30 mouse cellular contexts compared by ENCODE assay signal in the genomic region with DNA sequence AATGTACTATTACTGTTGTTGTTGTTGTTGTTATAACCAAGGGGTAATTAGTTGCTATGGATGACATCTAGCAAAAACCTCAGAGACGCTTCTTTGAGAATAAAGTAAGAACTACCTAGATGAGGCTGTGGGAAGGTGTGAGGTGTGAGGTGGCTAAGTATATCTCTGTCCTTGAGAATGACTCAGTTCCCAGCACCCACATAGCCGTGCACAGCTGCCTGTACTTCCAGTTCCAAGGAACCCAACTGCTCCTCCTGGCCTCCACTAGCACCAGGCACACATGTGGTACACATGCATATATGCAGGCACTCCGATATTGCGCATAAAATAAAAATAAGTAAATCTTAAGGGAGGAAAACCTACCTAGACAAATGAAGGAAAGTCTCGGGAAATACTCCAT. TPM values are rescaled to one million over a fixed set of nuclear protein-coding genes. Genes with fewer than 3 reads are reported as not detected.
DNase-seq lines count a peak whose midpoint lies in the region; ATAC-seq lines count a peak whose summit lies in the region.
"Had no signal": no experiment of that assay in that cellular context is flagged by ENCODE, and none has a peak within 500 bp of the region (broad histone marks: within the 10 kb centered on the region; RNA-seq: fewer than 3 reads in every experiment).

No protein-coding gene starts in this region.

- peaks cover 8% of the 10 kb centered on the region; the same call in 1 of the 2 replicates for H3K4me1 ChIP-seq in intestine, embryonic 15.5 days (replicated peaks)
- H3K4me1 ChIP-seq: embryonic facial prominence, embryonic 15.5 days; forebrain, embryonic 10.5 days; forebrain, embryonic 12.5 days had no signal

- 0 out of 2 replicates have a peak overlapping the region, but pooled peaks have one; percentile 79 for H3K27ac ChIP-seq in macrophage
- H3K27ac ChIP-seq in intestine, embryonic 15.5 days = no peak overlapping the region
- H3K27ac ChIP-seq: embryonic facial prominence, embryonic 13.5 days; embryonic facial prominence, embryonic 15.5 days; forebrain, embryonic 10.5 days; forebrain, embryonic 12.5 days had no signal

- no peak overlapping the region for H3K4me3 ChIP-seq in macrophage (ENCODE audit: inconsistent target)
- H3K4me3 ChIP-seq in intestine, embryonic 15.5 days (replicated peaks) = no peak overlapping the region
- H3K4me3 ChIP-seq: embryonic facial prominence, embryonic 13.5 days; embryonic facial prominence, embryonic 15.5 days; erythroblast, embryonic 14.5 days; forebrain, embryonic 10.5 days; forebrain, embryonic 12.5 days had no signal

- H3K79me2 ChIP-seq in macrophage (ENCODE audit: inconsistent target) = no peaks in the 10 kb centered on the region

- H3K4me2 ChIP-seq in intestine, embryonic 15.5 days (replicated peaks) = no peak overlapping the region
- H3K4me2 ChIP-seq: embryonic facial prominence, embryonic 13.5 days; embryonic facial prominence, embryonic 15.5 days; forebrain, embryonic 12.5 days had no signal

- H3K9me3 ChIP-seq in intestine, embryonic 15.5 days = no peaks in the 10 kb centered on the region
- H3K9me3 ChIP-seq: embryonic facial prominence, embryonic 13.5 days; embryonic facial prominence, embryonic 15.5 days; forebrain, embryonic 10.5 days; forebrain, embryonic 12.5 days had no signal

- WGBS in macrophage (ENCODE audit: missing documents) = 93% methylated on average over 5 of the region's 5 CpGs
- WGBS in intestine, embryonic 15.5 days = 89% methylated on average over 5 of the region's 5 CpGs

- no peaks in the 10 kb centered on the region for H3K36me3 ChIP-seq in macrophage (ENCODE audit: inconsistent target)
- no peaks in the 10 kb centered on the region for H3K36me3 ChIP-seq in intestine, embryonic 15.5 days
- H3K36me3 ChIP-seq: embryonic facial prominence, embryonic 13.5 days; embryonic facial prominence, embryonic 15.5 days; forebrain, embryonic 10.5 days; forebrain, embryonic 12.5 days had no signal

- peak; percentile 10 for DNase-seq in heart, adult 11 months
- DNase-seq in heart, adult 18-20 months = no peak
- DNase-seq in right cerebral cortex, adult 18-20 months = peak; percentile 51
- DNase-seq in right cerebral cortex, postnatal 10 days (ENCODE audit: low spot score in 2 of 2) = no peak
- DNase-seq: adrenal gland, adult 8-10 months; adrenal gland, postnatal 14 days; adrenal gland, postnatal 36 days; cerebellum, adult 11 months; cerebellum, adult 18-20 months; cerebellum, adult 8-10 months; cerebellum, adult 9-11 months; cerebellum, postnatal 14 days; cerebellum, postnatal 36 days; embryo, embryonic 11 days had no signal

- H3K27me3 ChIP-seq in intestine, embryonic 15.5 days (replicated peaks) = no peaks in the 10 kb centered on the region
- H3K27me3 ChIP-seq: embryonic facial prominence, embryonic 13.5 days; embryonic facial prominence, embryonic 15.5 days; forebrain, embryonic 12.5 days had no signal

- H3K9ac ChIP-seq in intestine, embryonic 15.5 days = no peak overlapping the region
- H3K9ac ChIP-seq: embryonic facial prominence, embryonic 13.5 days; embryonic facial prominence, embryonic 15.5 days; forebrain, embryonic 12.5 days had no signal

- no peak for ATAC-seq in activated CD4-positive, CD25-positive, alpha-beta regulatory T cell, adult 4 months
- ATAC-seq in intestine, embryonic 15.5 days = no peak
- ATAC-seq: forebrain, embryonic 14.5 days; forebrain, embryonic 16.5 days had no signal

RNA-seq across cellular contexts. Expression of a gene that starts 28.8 kb away (rescaled TPM):
- not detected for total RNA-seq in heart, adult 18-20 months (2021)
- not detected for total RNA-seq in macrophage (2018; cell fraction: chromatin; rRNA removed)
- total RNA-seq in macrophage (2018; cell fraction: cytosol; rRNA removed) = not detected
- not detected for total RNA-seq in macrophage (2018; cell fraction: nucleus; rRNA removed)
- polyA plus RNA-seq in macrophage (2018) = not detected in 3 replicates
- not detected for polyA plus RNA-seq in activated CD4-positive, CD25-positive, alpha-beta regulatory T cell, adult 4 months (2017; shearing (Covaris generic))
- polyA plus RNA-seq in intestine, embryonic 15.5 days (2015; fragmentation: Nextera tagmentation; extraction: Ambion mirVana) = not detected in 2 replicates
- total RNA-seq: adrenal gland, adult 18-20 months; adrenal gland, adult 8-10 months; adrenal gland, postnatal 14 days; adrenal gland, postnatal 36 days; common myeloid progenitor, adult 5-6 weeks; MEL had no signal
- polyA plus RNA-seq: brain, embryonic 14.5 days; C2C12; embryonic facial prominence, embryonic 11.5 days; embryonic facial prominence, embryonic 13.5 days; embryonic facial prominence, embryonic 15.5 days; erythroblast, embryonic 14.5 days; forebrain, embryonic 10.5 days; forebrain, embryonic 12.5 days; forebrain, embryonic 14.5 days; forebrain, embryonic 16.5 days had no signal

Comparison
In these comparisons a context has a peak if more than half of its experiments do, and no peak if none do; other contexts are left out.
1. DNase-seq: peak in heart, adult 11 months (single experiment) and right cerebral cortex, adult 18-20 months (single experiment); none in heart, adult 18-20 months (0 of 2) and right cerebral cortex, postnatal 10 days (0 of 2).